Mouse (Mus musculus) mature B cell (primary cell): ENCODE results near the gene Chn2.

Source experiments
- in situ Hi-C: fragments of 300-500 bp; cut with MboI; formaldehyde crosslinking; loops from 2 replicates; pipeline ENCODE4 v1.14.3; 2019

Chn2 gene

GRCm38 (mm10) chr6:54118395-54118794 lies 79.0 kb downstream of the Chn2 start:
- in situ Hi-C loops = no loop called here

- in situ Hi-C loops = no loop called here
Measured at GRCm38 (mm10) chr6:54118897-54119296, 79.5 kb downstream of the Chn2 start.

DNA sequence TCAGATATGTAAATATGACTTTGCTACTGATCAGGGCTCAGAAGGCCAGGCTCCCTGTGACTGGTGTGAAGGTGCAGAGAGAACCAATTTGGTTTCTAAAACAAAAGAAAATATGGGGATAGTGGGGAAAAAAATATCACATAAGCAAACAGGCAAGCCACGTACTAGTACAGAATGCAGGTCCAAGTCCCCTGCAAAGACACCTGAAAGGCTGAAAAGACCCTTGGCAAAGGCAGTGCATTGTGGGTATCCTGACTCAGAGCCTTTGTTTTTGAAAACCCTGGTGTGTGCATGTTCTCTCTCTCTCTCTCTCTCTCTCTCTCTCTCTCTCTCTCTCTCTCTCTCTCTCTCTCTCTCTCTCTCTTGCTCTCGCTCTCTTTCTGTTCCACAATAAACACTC lies 80.1 kb downstream of the Chn2 start:
- in situ Hi-C loops = no loop called here

DNA sequence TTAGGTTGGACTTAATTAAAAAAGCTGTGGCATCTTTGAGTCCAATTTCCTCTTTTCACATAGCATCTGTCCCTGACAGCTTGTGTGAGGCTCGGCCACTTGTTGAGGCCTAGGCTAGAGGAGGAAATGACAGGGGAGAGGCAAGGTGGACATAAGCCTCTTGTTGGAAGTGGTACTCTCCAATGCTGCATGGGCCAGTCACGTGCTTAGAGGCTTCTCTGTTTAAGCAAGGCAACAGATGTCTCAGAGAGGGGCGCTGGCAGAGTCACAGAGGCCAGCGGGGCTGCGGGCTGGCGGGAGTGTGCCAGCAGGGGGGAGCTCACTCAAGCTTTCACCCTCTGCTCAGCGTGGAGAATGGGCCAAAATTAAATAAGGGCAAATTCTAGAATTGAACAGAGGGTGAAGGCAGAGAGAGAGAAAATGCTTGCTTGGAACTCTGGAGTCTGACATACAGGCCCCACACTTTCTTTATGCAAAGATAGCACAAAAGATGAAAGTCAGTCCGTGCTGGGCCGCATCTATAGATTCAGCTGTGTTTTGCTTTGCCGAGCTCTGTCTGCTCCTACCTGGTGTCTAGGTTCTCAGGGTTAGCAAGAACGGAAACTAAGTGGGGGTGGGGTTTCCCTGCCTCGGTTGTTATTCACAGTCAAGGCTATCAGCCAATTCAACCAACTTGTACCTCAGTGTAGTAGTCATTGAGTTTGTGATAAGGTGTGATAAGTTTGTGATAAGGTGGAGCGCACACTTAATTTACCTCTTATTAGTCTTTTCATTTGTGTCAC lies 80.7 kb downstream of the Chn2 start:
- in situ Hi-C loops = no loop called here

- in situ Hi-C loops = no loop called here
Measured at GRCm38 (mm10) chr6:54120889-54121288, 81.5 kb downstream of the Chn2 start.

DNA sequence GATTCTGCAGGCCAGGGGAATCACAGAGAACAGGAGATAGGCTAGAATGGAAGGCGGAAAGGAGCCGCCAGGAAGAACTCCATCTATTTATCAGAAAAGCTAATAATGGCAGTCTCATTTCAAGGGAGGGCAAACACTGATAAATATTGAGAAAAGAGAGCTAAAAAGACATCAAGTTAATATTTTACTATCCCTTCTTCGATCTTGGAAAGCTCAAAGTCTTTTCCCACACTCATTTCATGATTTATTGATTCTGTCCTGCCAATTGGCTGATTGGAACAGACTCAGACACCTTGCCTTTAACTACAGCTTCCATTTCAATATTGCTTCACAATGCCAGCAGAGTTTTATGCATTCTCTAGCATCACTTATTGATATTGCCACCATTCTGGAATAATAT lies 85.2 kb downstream of the Chn2 start:
- in situ Hi-C loops = no loop called here

GRCm38 (mm10) chr6:54125536-54125935 lies 86.2 kb downstream of the Chn2 start:
- in situ Hi-C loops = no loop called here

- in situ Hi-C loops = no loop called here
Measured at GRCm38 (mm10) chr6:54126225-54126992, 87.1 kb downstream of the Chn2 start.

GRCm38 (mm10) chr6:54126993-54127697 lies 87.8 kb downstream of the Chn2 start:
- in situ Hi-C loops = no loop called here

- in situ Hi-C loops = no loop called here
Measured at GRCm38 (mm10) chr6:54128702-54129101, 89.3 kb downstream of the Chn2 start.

GRCm38 (mm10) chr6:54129570-54129969 lies 90.2 kb downstream of the Chn2 start:
- in situ Hi-C loops = no loop called here

GRCm38 (mm10) chr6:54130881-54131280 lies 91.5 kb downstream of the Chn2 start:
- in situ Hi-C loops = no loop called here

- in situ Hi-C loops = no loop called here
Measured at GRCm38 (mm10) chr6:54132576-54132975, 93.2 kb downstream of the Chn2 start.

GRCm38 (mm10) chr6:54133231-54133630 lies 93.9 kb downstream of the Chn2 start:
- in situ Hi-C loops = no loop called here

DNA sequence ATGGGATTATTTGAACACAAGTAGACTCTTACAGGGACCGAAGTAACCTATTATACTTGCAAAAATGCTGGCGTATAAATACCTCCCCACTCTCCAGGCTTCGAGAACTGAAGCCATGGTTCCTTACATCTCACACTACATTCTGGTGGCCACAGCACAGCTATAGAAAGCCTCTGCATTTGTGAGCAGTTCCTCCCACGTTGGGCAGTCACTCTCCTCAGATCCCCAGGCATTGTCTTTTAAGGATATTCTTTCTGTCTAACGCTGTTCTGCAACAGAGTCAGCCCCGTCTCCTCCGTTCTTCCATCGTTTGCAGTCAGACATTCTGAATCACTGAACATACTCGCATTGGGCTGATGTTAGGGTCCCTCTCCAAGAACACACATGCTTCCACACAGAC lies 98.8 kb downstream of the Chn2 start:
- in situ Hi-C loops = no loop called here

DNA sequence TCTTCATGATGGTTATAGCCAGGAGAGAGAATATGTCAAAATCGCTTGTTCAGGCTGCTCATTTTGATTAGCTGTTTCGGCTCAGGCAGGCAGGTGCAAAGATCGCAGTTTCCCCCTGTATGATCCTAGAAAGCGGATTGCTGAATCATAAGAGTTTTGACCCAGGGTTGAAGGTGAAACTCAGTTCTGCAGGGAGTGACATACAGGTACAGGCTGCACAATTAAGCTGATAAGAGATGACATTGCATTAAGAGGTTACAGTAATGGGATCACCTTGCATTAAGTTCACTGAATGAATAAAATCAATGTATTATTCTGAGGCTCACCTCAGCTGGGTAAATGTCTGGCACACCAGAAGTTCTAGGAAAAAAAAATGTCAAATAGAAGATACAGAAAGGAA lies 101.1 kb downstream of the Chn2 start:
- in situ Hi-C loops = no loop called here

DNA sequence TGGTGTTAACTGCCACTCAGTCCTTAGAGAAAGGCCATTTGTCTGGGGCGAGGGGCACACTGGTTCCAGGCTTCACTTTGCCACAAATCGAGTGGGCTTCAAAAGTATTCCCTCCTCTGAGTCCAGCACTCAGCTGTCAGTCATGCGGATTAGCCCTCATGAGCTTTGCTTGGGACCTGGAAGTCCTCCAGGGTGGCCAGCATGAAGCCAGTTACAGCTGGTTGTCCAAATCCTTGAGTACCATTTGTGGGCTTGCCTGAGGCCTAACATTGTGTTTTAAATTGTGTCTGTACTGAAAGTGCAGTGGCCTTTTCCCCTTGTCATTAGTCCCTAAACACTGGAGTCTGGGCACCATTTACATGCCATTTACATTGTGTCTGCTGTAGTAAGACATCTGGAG lies 101.8 kb downstream of the Chn2 start:
- in situ Hi-C loops = no loop called here

GRCm38 (mm10) chr6:54142848-54143651 lies 103.7 kb downstream of the Chn2 start:
- in situ Hi-C loops = no loop called here

DNA sequence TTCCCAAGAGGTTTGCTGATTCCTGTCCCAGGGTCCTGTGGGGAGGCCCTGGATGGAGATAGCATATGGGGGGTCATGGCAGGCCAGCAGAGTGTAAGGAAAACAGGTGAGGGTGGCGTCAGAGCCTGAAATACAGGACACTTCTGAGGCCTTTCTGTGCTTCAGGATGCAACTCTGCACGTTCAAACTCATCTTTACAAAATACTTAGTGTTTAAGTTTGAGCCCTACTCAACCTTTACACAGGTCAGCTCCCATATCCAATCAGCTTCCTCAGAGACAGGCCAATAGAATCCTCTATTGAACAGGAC lies 104.3 kb downstream of the Chn2 start:
- in situ Hi-C loops = no loop called here

GRCm38 (mm10) chr6:54148844-54149526 lies 109.6 kb downstream of the Chn2 start:
- in situ Hi-C loops = no loop called here

GRCm38 (mm10) chr6:54150821-54151220 lies 111.5 kb downstream of the Chn2 start:
- in situ Hi-C loops = no loop called here
